Mouse (Mus musculus): ENCODE data around the gene Rpl38.
"Not testable (repeated sequence)": the region's sequence is repeated elsewhere in the genome, so short reads cannot be mapped to it uniquely, and the experiment has no call there.

The Rpl38 gene

GRCm38 (mm10) chr11:114656994-114657644, 11.2 kb upstream of the Rpl38 start:
- DNase-seq (ENCODE audit: low spot score in 2 of 2), result no peak

- peak; percentile 74 to 80 for DNase-seq (ENCODE audit: low spot score in 2 of 2)
Observed at GRCm38 (mm10) chr11:114657737-114658136, 10.6 kb upstream of the Rpl38 start.

DNA sequence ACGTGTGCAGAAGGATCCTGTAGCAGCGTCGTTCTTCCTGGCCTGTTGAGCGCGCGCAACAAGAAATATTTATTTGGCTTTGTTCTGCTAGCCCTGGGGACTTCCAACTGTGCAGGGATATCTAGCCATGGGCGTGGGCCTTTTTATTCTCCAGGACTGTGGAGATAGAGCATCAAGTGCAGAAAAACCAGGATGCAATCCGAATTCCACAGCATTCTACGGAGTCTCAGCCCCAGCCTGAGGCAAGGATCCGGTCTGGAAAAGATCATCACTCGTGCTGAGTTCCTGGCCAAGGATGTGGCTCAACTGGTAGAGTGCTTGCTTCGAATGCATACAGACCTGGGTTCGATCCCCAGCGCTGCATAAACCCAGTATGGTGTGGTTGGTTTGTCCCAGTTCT, 6.2 kb upstream of the Rpl38 start:
- no peak for DNase-seq (ENCODE audit: low spot score in 2 of 2)

GRCm38 (mm10) chr11:114662746-114663362, 5.5 kb upstream of the Rpl38 start:
- peak; percentile 80 to 88 for DNase-seq (ENCODE audit: low spot score in 2 of 2)

DNA sequence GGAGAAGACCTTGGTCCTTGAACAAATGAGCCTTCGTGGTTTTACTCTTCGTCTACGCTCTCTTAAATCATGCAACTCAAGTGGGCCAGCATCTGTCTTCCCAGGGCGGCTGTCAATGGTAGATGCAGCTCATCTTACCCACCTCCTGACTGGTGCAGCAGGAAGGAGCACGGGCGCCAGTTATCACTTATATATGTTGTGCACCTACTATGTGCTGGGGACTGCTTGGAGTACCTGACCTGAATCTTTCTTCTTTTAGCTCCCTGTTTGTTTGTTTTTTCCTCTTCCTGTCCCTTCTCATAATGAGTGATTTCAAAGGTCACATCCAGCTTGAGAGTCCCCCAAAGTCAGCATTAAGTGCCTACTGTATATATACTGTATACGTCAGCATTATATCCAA, 4.2 kb upstream of the Rpl38 start:
- DNase-seq (ENCODE audit: low spot score in 2 of 2), result no peak

DNA sequence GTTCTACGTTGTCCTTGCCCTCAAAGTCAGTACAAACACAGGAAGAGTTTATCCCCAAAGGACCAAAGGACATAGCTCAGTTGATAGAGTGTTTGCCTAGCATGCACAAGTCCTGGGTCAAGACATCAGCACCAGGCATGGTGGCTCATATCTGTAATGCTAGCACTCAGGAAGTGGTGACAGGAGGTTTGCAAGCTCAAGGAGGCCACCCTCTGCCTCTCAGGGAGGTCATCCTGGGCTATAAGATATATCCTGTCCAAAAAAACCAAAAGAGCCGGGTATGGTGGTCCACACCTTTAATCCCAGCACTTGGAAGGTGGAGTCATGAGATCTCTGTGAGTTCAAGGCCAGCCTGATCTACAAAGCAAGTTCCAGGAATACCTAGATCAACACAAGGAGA, 2.9 kb upstream of the Rpl38 start:
- DNase-seq (ENCODE audit: low spot score in 2 of 2), result no peak

GRCm38 (mm10) chr11:114666786-114667185, 1.5 kb upstream of the Rpl38 start:
- DNase-seq (ENCODE audit: low spot score in 2 of 2), result no peak

GRCm38 (mm10) chr11:114667236-114667931, 940 bp upstream of the Rpl38 start:
- DNase-seq (ENCODE audit: low spot score in 2 of 2), result no peak

- not testable (repeated sequence) for DNase-seq (ENCODE audit: low spot score in 2 of 2)
Observed at GRCm38 (mm10) chr11:114667932-114668285, 415 bp upstream of the Rpl38 start.

- DNase-seq (ENCODE audit: low spot score in 2 of 2), result peak; percentile 91
Observed at GRCm38 (mm10) chr11:114668741-114669623, 658 bp downstream of the Rpl38 start.

- peak in 1 of 2 experiments; percentile 56 for DNase-seq (ENCODE audit: low spot score in 2 of 2)
Observed at GRCm38 (mm10) chr11:114669651-114670168, 1.4 kb downstream of the Rpl38 start.

GRCm38 (mm10) chr11:114671147-114671546, 2.8 kb downstream of the Rpl38 start:
- DNase-seq (ENCODE audit: low spot score in 2 of 2), result no peak

DNA sequence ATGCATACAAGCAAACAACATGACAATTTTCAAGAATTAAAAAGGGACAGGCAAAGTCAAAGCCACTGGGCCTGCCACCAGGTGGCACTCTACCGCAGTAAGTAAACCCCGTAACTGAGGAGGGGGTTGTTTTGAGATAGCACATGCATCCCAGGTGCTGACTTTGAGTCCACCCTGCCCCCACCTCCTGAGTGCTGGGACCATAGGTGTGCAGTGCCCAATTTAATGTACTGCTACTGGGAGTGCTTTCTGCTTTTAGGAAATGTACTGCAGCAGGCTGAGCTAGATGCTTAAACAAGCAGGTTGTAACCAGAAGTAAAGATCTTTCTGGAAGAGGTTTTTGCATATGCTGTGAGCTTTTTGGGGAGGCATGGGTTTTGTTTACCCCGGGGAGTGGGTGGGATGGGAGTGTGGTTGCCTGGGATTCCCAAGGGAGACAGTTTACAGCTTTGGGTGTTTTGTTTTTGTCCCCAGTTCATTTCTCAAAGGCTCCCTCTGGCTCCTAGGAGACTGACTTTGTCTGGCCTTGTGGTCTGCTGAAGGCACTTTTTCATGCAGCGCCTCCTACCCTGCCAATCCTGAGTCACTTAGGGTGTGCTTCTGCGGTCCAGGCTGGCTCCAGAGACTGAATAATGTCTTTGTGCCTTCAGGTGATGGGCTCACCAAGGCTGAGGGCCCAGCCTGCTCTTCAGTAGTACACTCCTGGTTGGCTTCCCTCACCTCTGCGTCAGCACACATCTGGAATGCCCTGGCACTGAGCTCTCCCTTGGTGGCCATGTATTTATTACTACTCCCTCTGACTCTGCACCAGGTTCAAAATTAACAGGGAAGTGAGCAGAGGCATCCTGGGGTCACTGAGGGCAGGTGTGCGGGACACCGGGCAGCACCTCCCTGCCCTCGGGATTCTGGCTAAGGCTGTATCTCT, 4.7 kb downstream of the Rpl38 start:
- peak in 1 of 2 experiments; percentile 65 for DNase-seq (ENCODE audit: low spot score in 2 of 2)

DNA sequence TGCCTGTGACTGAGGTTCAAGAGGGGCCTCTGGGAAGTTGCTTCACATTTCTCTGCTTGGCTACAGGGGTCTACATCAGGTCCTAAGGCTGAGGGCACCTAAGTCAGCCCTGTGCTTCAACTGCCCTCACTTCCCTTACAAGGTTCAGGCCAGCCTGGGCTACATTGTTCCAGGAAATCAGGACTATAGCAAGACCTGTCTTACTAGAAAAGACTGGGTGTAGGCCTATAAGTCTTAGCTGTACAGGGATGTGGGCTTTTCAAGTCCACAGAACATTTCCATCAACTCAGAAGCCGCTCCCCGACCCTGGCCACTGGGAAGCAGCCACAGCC, 5.4 kb downstream of the Rpl38 start:
- no peak for DNase-seq (ENCODE audit: low spot score in 2 of 2)

GRCm38 (mm10) chr11:114674180-114674579, 5.9 kb downstream of the Rpl38 start:
- DNase-seq (ENCODE audit: low spot score in 2 of 2), result no peak

DNA sequence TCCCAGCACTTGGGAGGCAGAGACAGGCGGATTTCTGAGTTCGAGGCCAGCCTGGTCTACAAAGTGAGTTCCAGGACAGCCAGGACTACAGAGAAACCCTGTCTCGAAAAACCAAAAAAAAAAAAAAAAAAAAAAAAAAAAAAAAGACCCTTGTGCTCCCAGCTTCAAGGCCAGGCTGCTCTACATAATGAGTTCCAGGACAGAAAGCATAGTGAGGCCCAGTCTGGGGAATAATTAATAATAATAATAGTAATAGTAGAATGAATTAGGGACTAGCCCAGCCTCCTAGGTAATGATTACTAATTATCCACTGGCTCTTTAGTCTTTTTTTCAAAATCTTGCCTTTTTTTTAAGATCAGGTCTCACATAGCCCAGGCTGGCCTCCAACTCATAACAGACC, 6.5 kb downstream of the Rpl38 start:
- DNase-seq (ENCODE audit: low spot score in 2 of 2), result not testable (repeated sequence)

DNA sequence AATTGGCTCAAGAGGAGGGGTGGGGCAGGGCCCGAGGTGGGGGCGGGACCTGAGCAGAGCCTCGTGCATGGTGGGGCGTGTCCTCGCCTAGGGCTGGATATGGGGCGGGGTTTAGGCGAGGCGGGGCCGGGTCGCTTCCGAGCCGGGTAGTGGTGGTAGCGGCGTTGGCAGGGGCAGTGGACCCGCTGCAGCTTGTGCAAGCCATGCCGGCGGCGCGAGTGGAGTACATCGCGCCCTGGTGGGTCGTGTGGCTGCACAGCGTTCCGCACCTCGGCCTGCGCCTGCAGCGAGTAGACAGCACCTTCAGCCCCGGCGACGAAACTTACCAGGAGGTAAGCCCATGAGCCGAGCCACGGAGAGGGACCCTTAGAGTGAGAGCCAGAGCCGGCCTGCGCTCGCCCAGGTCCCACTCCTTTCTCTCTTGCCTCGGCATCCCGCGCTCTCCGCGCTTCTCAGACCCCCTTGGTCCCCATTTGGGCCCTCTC, 7.1 kb downstream of the Rpl38 start, which contains the start of gene Ttyh2:
TSS of gene Ttyh2 (plus strand) at position 91 of the 485 bp plus-strand sequence.
- peak; percentile 74 to 76 for DNase-seq (ENCODE audit: low spot score in 2 of 2)

DNA sequence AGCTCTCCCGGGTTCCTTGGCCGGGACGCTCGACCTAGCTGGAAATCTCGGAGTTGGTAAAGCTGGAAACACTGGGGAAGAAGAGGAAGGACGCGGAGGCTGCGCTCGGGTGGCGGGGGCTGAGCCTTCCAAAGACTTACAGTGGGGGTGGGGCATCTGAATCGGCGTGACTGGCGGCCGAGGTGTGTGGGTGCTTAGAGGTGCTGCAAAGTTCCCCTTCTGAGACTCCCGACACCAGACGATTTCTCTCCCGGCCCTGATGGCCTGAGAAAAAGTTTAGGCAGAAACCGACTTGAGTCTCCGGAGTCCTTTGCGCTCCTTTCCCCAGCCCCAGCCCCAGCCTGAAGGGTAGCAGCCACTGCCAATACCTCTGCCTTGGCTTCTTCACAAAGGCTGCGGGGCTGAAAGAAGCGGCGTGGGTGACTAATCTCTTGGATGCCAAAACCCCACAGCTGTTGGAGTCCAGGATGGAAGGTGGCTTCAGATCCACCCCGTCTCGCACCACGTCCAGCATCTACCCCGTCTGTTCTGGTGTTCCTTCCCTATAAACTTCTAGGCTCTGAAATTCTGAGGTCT, 7.6 kb downstream of the Rpl38 start:
- no peak for DNase-seq (ENCODE audit: low spot score in 2 of 2)

DNA sequence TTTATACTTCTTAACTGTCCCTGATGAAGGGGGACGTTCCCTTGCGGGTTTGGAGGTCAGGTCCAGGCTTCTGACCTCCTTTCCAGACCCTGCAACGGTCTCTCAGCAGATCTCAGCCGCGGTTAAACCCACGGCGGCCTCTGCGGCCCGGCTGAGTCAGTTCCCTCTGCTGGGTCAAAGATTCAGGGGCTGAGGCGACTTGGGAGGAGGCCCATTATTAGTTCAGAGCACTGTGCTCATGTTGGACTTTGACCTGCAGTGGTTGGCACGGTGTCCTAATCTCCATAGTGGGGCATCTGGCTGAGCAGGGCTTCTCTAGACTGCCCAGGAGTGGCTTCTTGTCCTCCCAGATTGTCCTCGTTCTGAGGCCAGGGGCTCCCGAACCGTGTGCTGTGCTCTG, 8.1 kb downstream of the Rpl38 start:
- DNase-seq (ENCODE audit: low spot score in 2 of 2), result no peak

DNA sequence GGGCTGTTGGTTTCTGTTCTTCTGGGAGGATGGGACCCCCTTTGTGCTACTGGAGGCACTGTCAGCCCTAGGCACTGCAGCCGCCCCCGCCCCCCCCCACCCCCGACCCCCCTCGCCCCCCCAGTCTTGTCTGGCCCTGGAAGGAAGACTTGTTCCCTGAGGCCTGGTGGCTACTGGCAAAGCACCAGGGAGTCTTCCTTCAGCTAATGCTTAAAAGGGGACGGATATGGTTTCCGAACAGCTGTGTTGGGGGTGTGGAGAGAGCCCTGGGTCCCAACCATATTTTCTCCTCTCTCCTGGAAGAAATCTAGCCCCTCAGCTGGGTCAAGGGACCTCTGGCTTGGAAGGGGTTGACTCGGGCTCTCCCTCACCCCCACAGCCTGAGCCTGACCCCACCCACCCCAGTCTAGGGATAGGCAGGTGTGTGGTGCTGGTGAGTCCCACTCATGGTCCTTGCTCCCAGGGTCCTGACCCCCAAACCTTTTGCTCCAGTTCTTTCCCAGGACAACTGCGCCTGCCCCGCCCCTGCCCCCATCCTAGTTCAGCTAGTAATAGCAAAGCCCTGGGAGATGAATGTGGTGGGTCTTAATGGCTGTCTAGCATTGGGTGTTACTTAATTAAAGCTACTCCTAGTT, 8.7 kb downstream of the Rpl38 start:
- DNase-seq (ENCODE audit: low spot score in 2 of 2), result no peak

All from right cerebral cortex, postnatal 10 days (tissue).